Mouse (Mus musculus): ENCODE measurements around the gene Nr1h2. TPM values are rescaled to one million over a fixed set of nuclear protein-coding genes. Genes with fewer than 3 reads are reported as not detected.

The Nr1h2 gene
- polyA plus RNA-seq, 1 experiment from 2014 or later: 56.5 TPM

- H3K9me3 ChIP-seq (ENCODE audit: control insufficient read depth, low read length): no peaks in the 10 kb centered on the region
- no peaks in the 10 kb centered on the region for H3K27me3 ChIP-seq (ENCODE audit: control insufficient read depth, insufficient read depth, low read length)
- ATAC-seq (ENCODE audit: low FRiP score, low TSS enrichment): peak; percentile 57; the same call in 1 of the 2 replicates
- peak; percentile 55 for DNase-seq (ENCODE audit: low spot score)
- H3K9ac ChIP-seq (ENCODE audit: low read length): no peak within 1 kb of the TSS
- H3K4me1 ChIP-seq (replicated peaks; ENCODE audit: control insufficient read depth, insufficient read depth): no peaks in the 10 kb centered on the region
- no peak within 1 kb of the TSS for H3K4me2 ChIP-seq (replicated peaks; ENCODE audit: low read depth)
- 31% methylated on average over 6 of the region's 7 CpGs for WGBS
- no peak within 1 kb of the TSS for H3K4me3 ChIP-seq (ENCODE audit: low read depth, low read length)
- no peak within 1 kb of the TSS for H3K27ac ChIP-seq (replicated peaks)
- TF ChIP-seq CTCF (IDR thresholded peaks at IDR 0.05; ENCODE audit: low read depth) (no peak), EP300 (optimal IDR thresholded peaks at IDR 0.05) (no peak)
- no peaks in the 10 kb centered on the region for H3K36me3 ChIP-seq (ENCODE audit: control insufficient read depth, insufficient read depth, low read length)
Observed at GRCm38 (mm10) chr7:44572213-44572701, 18.5 kb upstream of the Nr1h2 start, which contains the start of gene Napsa. Gene Napsa (plus strand): TSS chr7:44572380.

DNA sequence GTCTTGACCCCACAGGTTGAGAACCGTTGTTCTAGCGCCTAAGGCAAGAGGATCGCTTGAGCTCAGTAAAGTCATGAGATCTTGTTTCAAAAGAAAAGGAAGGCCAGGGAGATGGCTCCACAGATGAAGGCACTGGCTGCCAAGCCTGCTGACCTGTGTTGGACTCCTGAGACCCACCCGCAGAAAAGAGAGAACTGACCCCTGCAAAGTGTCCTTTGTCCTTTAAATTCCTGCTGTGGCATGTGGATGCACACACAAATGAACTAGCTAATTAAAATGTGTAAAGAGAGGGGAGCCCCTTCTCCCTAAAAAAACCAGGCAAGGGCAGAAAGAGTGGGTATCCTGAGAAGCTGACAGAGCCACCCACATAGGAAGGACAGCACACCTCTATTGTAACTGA is 18.1 kb upstream of the Nr1h2 start:
- ATAC-seq (ENCODE audit: low FRiP score, low TSS enrichment) (no peak), DNase-seq (ENCODE audit: low spot score) (no peak)
- Histone ChIP-seq H3K27me3 (ENCODE audit: control insufficient read depth, insufficient read depth, low read length) (no peaks in the 10 kb centered on the region), H3K4me1 (replicated peaks; ENCODE audit: control insufficient read depth, insufficient read depth) (no peaks in the 10 kb centered on the region), H3K4me3 (ENCODE audit: low read depth, low read length) (no peak overlapping the region), H3K9ac (ENCODE audit: low read length) (no peak overlapping the region), H3K4me2 (replicated peaks; ENCODE audit: low read depth) (no peak overlapping the region), H3K36me3 (ENCODE audit: control insufficient read depth, insufficient read depth, low read length) (no peaks in the 10 kb centered on the region), H3K9me3 (ENCODE audit: control insufficient read depth, low read length) (no peaks in the 10 kb centered on the region), H3K27ac (replicated peaks) (no peak overlapping the region)
- TF ChIP-seq EP300 (optimal IDR thresholded peaks at IDR 0.05) (no peak), CTCF (IDR thresholded peaks at IDR 0.05; ENCODE audit: low read depth) (no peak)
- 70% methylated on average over 4 of the region's 4 CpGs for WGBS

GRCm38 (mm10) chr7:44570989-44571388 is 17.2 kb upstream of the Nr1h2 start:
- DNase-seq (ENCODE audit: low spot score) (no peak), ATAC-seq (ENCODE audit: low FRiP score, low TSS enrichment) (no peak)
- H3K9ac ChIP-seq (ENCODE audit: low read length): no peak overlapping the region
- no peaks in the 10 kb centered on the region for H3K36me3 ChIP-seq (ENCODE audit: control insufficient read depth, insufficient read depth, low read length)
- WGBS: 74% methylated on average over 6 of the region's 6 CpGs
- no peaks in the 10 kb centered on the region for H3K27me3 ChIP-seq (ENCODE audit: control insufficient read depth, insufficient read depth, low read length)
- no peak overlapping the region for H3K4me3 ChIP-seq (ENCODE audit: low read depth, low read length)
- TF ChIP-seq CTCF (IDR thresholded peaks at IDR 0.05; ENCODE audit: low read depth): no peak
- H3K4me1 ChIP-seq (replicated peaks; ENCODE audit: control insufficient read depth, insufficient read depth): no peaks in the 10 kb centered on the region
- no peak overlapping the region for H3K4me2 ChIP-seq (replicated peaks; ENCODE audit: low read depth)
- no peak overlapping the region for H3K27ac ChIP-seq (replicated peaks)
- H3K9me3 ChIP-seq (ENCODE audit: control insufficient read depth, low read length): no peaks in the 10 kb centered on the region

GRCm38 (mm10) chr7:44568803-44569202 is 15.1 kb upstream of the Nr1h2 start:
- H3K36me3 ChIP-seq (ENCODE audit: control insufficient read depth, insufficient read depth, low read length): no peaks in the 10 kb centered on the region
- no peaks in the 10 kb centered on the region for H3K4me1 ChIP-seq (replicated peaks; ENCODE audit: control insufficient read depth, insufficient read depth)
- no peak overlapping the region for H3K4me3 ChIP-seq (ENCODE audit: low read depth, low read length)
- no peak overlapping the region for H3K27ac ChIP-seq (replicated peaks)
- ATAC-seq (ENCODE audit: low FRiP score, low TSS enrichment) (no peak), DNase-seq (ENCODE audit: low spot score) (no peak)
- no peak overlapping the region for H3K9ac ChIP-seq (ENCODE audit: low read length)
- 47% methylated on average over 9 of the region's 9 CpGs for WGBS
- H3K9me3 ChIP-seq (ENCODE audit: control insufficient read depth, low read length): no peaks in the 10 kb centered on the region
- H3K4me2 ChIP-seq (replicated peaks; ENCODE audit: low read depth): no peak overlapping the region
- H3K27me3 ChIP-seq (ENCODE audit: control insufficient read depth, insufficient read depth, low read length): no peaks in the 10 kb centered on the region
- no peak for TF ChIP-seq EP300 (optimal IDR thresholded peaks at IDR 0.05)
- no peak for TF ChIP-seq CTCF (IDR thresholded peaks at IDR 0.05; ENCODE audit: low read depth)

DNA sequence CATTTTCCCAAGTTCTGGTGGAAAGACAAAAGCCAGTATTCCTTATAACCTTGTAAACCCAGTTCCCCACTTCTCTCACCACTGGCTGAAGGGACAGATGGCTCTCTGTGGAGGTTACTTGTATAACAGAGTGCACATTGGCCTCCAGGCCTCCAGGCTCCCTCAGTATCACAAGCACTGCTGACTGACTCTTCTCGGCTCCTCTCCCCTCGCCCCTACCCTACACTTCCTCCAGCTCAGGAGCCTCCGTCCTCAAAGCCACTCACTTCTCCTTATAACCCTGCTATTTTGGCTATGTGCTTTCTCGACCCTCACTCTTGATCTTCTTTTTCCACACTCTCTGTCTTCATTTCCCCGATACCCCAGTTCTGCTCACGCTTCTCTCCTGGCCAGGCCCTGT is 11.7 kb upstream of the Nr1h2 start:
- H3K4me3 ChIP-seq (ENCODE audit: low read depth, low read length): no peak overlapping the region
- H3K4me1 ChIP-seq (replicated peaks; ENCODE audit: control insufficient read depth, insufficient read depth): no peaks in the 10 kb centered on the region
- H3K36me3 ChIP-seq (ENCODE audit: control insufficient read depth, insufficient read depth, low read length): no peaks in the 10 kb centered on the region
- TF ChIP-seq CTCF (IDR thresholded peaks at IDR 0.05; ENCODE audit: low read depth): no peak
- no peak for TF ChIP-seq EP300 (optimal IDR thresholded peaks at IDR 0.05)
- H3K4me2 ChIP-seq (replicated peaks; ENCODE audit: low read depth): no peak overlapping the region
- H3K27me3 ChIP-seq (ENCODE audit: control insufficient read depth, insufficient read depth, low read length): no peaks in the 10 kb centered on the region
- ATAC-seq (ENCODE audit: low FRiP score, low TSS enrichment) (no peak), DNase-seq (ENCODE audit: low spot score) (no peak)
- H3K9ac ChIP-seq (ENCODE audit: low read length): no peak overlapping the region
- WGBS: 66% methylated on average over 6 of the region's 6 CpGs
- H3K27ac ChIP-seq (replicated peaks): no peak overlapping the region
- H3K9me3 ChIP-seq (ENCODE audit: control insufficient read depth, low read length): no peaks in the 10 kb centered on the region

DNA sequence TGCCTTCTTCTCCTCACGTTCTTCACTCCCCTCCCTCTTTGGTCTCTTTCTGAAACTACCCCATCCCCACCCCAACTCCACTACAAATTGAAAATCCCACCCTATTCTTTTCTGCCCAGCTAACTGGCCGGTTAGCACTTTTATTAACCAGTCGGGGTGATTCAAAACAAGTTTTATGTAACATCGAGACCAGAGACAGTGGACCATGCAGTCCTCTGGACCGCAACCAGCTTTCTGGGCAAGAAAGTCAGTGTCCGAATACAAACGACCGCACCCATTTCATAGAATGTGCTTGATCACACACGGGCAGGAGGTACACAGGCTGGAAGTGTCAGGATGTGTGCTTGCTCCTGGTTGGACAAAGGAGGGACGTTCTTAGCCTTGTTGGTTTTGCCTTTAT is 10.7 kb upstream of the Nr1h2 start:
- DNase-seq (ENCODE audit: low spot score): no peak
- no peak overlapping the region for H3K4me2 ChIP-seq (replicated peaks; ENCODE audit: low read depth)
- no peak for ATAC-seq (ENCODE audit: low FRiP score, low TSS enrichment)
- no peaks in the 10 kb centered on the region for H3K27me3 ChIP-seq (ENCODE audit: control insufficient read depth, insufficient read depth, low read length)
- no peaks in the 10 kb centered on the region for H3K36me3 ChIP-seq (ENCODE audit: control insufficient read depth, insufficient read depth, low read length)
- WGBS: 75% methylated on average over 10 of the region's 10 CpGs
- no peak overlapping the region for H3K4me3 ChIP-seq (ENCODE audit: low read depth, low read length)
- no peak overlapping the region for H3K9ac ChIP-seq (ENCODE audit: low read length)
- H3K9me3 ChIP-seq (ENCODE audit: control insufficient read depth, low read length): no peaks in the 10 kb centered on the region
- TF ChIP-seq CTCF (IDR thresholded peaks at IDR 0.05; ENCODE audit: low read depth) (no peak), EP300 (optimal IDR thresholded peaks at IDR 0.05) (no peak)
- H3K27ac ChIP-seq (replicated peaks): no peak overlapping the region
- H3K4me1 ChIP-seq (replicated peaks; ENCODE audit: control insufficient read depth, insufficient read depth): no peaks in the 10 kb centered on the region
